Comparison of ENCODE assay signal across 12 mouse cellular contexts in genomic region chr1:176958311-176958710, GRCm38 (mm10).
A peak's percentile ranks its signal among the peaks of the same experiment; 100 is the strongest.
DNase-seq lines count a peak whose midpoint lies in the region.
"Had no signal": no experiment of that assay in that cellular context is flagged by ENCODE, and none has a peak within 500 bp of the region (broad histone marks: within the 10 kb centered on the region; RNA-seq: fewer than 3 reads in every experiment).

No protein-coding gene starts in this region.

- peak; percentile 12 for DNase-seq in adrenal gland, adult 8-10 months
- DNase-seq in adrenal gland, adult 18-20 months (ENCODE audit: low spot score in 2 of 2): no peak
- DNase-seq in adrenal gland, postnatal 36 days: peak; percentile 13 to 26
- no peak for DNase-seq in adrenal gland, postnatal 10 days
- peak; percentile 27 for DNase-seq in fibroblast of lung, adult 2 months (ENCODE audit: low read depth)
- no peak for DNase-seq in right cerebral cortex, adult 2 months (ENCODE audit: low spot score in 2 of 2)
- DNase-seq: B cell, adult 2 months; cerebellum, adult 11-12 months; cerebellum, adult 2 months; cerebellum, adult 9-10 months; cerebellum, postnatal 10 days; cerebellum, postnatal 25 days had no signal

Comparison
In these comparisons a context has a peak if more than half of its experiments do, and no peak if none do; other contexts are left out.
1. DNase-seq: peak in adrenal gland, adult 8-10 months (single experiment), adrenal gland, postnatal 36 days (2 of 2) and fibroblast of lung, adult 2 months (single experiment); none in adrenal gland, adult 18-20 months (0 of 2), adrenal gland, postnatal 10 days (single experiment) and right cerebral cortex, adult 2 months (0 of 2).